Mouse (Mus musculus): ENCODE measurements around the gene Itga11. TPM values are rescaled to one million over a fixed set of nuclear protein-coding genes. Genes with fewer than 3 reads are reported as not detected.

Itga11 gene
- total and polyA plus RNA-seq, 2 experiments from 2014 or later, result 0.50 to 2.1 TPM

DNA sequence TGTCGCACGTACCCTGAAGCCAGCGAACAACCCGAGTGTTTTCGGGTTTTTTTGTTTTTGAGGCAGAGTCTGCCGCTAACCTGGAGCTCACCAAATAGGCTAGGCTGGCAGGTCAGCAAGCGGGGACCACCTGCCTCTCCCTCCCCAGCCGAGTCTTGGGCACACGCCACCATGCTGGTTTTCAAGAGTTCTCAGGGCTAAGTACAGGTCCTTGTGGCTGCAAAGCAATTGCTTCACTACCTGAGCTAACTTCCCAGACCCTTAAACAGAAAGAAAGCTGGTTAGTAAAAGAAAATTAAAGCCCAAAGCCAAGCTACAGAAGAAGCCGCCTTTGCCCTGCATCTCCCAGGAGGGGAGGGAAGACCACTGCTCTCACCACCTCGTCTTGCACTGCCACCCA is 72.8 kb downstream of the Itga11 start:
- H3K36me3 ChIP-seq (ENCODE audit: insufficient read depth, low read length), result no peaks in the 10 kb centered on the region
- no peaks in the 10 kb centered on the region for H3K4me1 ChIP-seq (ENCODE audit: insufficient read depth, low read length)
- TF ChIP-seq CTCF (IDR thresholded peaks at IDR 0.05; ENCODE audit: low read depth), result no peak
- DNase-seq (ENCODE audit: low spot score), result no peak
- no peaks in the 10 kb centered on the region for H3K9me3 ChIP-seq (ENCODE audit: low read length)
- 90% methylated on average over 11 of the region's 11 CpGs for WGBS
- no peak overlapping the region for H3K27ac ChIP-seq
- H3K27me3 ChIP-seq (ENCODE audit: insufficient read depth, low read length), result no peaks in the 10 kb centered on the region
- H3K4me2 ChIP-seq (ENCODE audit: low read depth, low read length), result no peak overlapping the region
- no peak for ATAC-seq
- H3K9ac ChIP-seq (replicated peaks; ENCODE audit: low read length), result no peak overlapping the region
- no peak overlapping the region for H3K4me3 ChIP-seq (ENCODE audit: low read length)

DNA sequence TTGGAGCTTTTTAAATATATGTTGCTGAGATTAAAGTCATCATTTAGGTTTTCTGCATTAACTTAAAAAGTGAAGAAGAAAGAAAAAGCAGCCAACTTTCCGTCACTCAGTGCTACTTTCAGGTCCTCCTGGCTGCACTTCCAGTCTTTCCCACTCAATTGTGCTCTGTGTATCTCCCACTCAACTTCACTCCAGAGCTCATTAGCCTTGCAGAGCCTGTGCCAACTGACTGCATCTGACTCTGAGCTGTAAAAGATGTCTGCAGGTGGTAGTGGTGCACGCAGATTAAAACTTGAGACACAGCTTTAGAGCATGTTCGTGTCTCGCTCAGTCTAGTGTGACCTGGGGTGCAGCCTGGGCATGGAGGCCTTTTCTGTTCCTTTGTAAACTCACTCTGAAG is 80.7 kb downstream of the Itga11 start:
- Histone ChIP-seq H3K4me3 (ENCODE audit: low read length) (no peak overlapping the region), H3K27ac (no peak overlapping the region), H3K36me3 (ENCODE audit: insufficient read depth, low read length) (no peaks in the 10 kb centered on the region), H3K9me3 (ENCODE audit: low read length) (no peaks in the 10 kb centered on the region), H3K4me2 (ENCODE audit: low read depth, low read length) (no peak overlapping the region), H3K9ac (replicated peaks; ENCODE audit: low read length) (no peak overlapping the region), H3K4me1 (ENCODE audit: insufficient read depth, low read length) (no peaks in the 10 kb centered on the region), H3K27me3 (ENCODE audit: insufficient read depth, low read length) (no peaks in the 10 kb centered on the region)
- no peak for TF ChIP-seq CTCF (IDR thresholded peaks at IDR 0.05; ENCODE audit: low read depth)
- no peak for DNase-seq (ENCODE audit: low spot score)
- WGBS, result 38% methylated on average over 4 of the region's 4 CpGs
- ATAC-seq, result no peak

DNA sequence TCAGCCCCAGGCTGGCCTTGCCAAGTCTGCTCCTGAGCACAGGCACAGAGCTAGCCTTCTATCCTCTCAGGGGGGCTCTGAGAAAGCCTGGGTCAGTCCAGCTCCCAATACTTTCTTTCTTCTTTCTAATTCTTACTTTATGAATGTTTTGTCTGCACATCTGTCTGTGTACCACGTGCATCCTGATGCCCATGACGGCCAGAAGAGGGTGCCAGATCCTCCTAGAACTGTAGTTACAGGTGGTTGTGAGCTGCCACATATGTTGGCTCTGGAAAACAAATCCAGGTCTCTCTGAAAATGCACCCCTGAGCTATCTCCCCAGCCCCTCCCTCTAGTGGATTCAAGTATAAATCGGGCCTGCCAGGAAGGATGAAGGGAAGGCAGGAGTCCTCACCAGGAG is 82.0 kb downstream of the Itga11 start:
- no peak overlapping the region for H3K4me2 ChIP-seq (ENCODE audit: low read depth, low read length)
- H3K27ac ChIP-seq, result no peak overlapping the region
- peak; percentile 22 for DNase-seq (ENCODE audit: low spot score)
- H3K9ac ChIP-seq (replicated peaks; ENCODE audit: low read length), result no peak overlapping the region
- H3K9me3 ChIP-seq (ENCODE audit: low read length), result no peaks in the 10 kb centered on the region
- TF ChIP-seq CTCF (IDR thresholded peaks at IDR 0.05; ENCODE audit: low read depth), result peak; percentile 53
- no peaks in the 10 kb centered on the region for H3K27me3 ChIP-seq (ENCODE audit: insufficient read depth, low read length)
- WGBS, result 58% methylated on average over 3 of the region's 3 CpGs
- H3K4me1 ChIP-seq (ENCODE audit: insufficient read depth, low read length), result no peaks in the 10 kb centered on the region
- no peaks in the 10 kb centered on the region for H3K36me3 ChIP-seq (ENCODE audit: insufficient read depth, low read length)
- H3K4me3 ChIP-seq (ENCODE audit: low read length), result no peak overlapping the region
- no peak for ATAC-seq

DNA sequence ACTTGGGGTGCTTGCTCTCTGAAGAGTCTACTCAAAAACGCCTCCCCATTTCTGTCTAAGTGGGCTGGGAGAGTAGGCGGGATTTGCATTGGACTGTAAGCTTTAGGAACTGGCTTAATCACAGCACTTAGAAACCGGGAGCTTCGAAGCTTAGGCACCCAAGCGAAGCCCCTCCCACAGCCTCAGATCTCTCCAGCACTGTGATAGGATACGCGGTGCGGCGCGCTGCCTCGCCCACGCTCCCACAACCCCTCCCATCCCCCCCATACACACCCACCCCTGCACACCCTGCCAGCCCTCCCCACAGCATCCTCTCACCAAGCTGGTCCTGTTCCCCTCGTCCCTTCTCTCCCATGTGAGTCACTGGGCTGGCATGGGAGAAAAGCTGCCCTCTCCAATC is 85.9 kb downstream of the Itga11 start:
- no peak for TF ChIP-seq CTCF (IDR thresholded peaks at IDR 0.05; ENCODE audit: low read depth)
- Histone ChIP-seq H3K4me1 (ENCODE audit: insufficient read depth, low read length) (no peaks in the 10 kb centered on the region), H3K27me3 (ENCODE audit: insufficient read depth, low read length) (no peaks in the 10 kb centered on the region), H3K9ac (replicated peaks; ENCODE audit: low read length) (no peak overlapping the region), H3K4me3 (ENCODE audit: low read length) (no peak overlapping the region), H3K4me2 (ENCODE audit: low read depth, low read length) (peak overlapping the region; percentile 22; the same call in 1 of the 2 replicates), H3K9me3 (ENCODE audit: low read length) (no peaks in the 10 kb centered on the region), H3K36me3 (ENCODE audit: insufficient read depth, low read length) (no peaks in the 10 kb centered on the region), H3K27ac (no peak overlapping the region)
- DNase-seq (ENCODE audit: low spot score) (no peak), ATAC-seq (peak; percentile 40; the same call in 1 of the 2 replicates)
- WGBS, result 19% methylated on average over 13 of the region's 13 CpGs

DNA sequence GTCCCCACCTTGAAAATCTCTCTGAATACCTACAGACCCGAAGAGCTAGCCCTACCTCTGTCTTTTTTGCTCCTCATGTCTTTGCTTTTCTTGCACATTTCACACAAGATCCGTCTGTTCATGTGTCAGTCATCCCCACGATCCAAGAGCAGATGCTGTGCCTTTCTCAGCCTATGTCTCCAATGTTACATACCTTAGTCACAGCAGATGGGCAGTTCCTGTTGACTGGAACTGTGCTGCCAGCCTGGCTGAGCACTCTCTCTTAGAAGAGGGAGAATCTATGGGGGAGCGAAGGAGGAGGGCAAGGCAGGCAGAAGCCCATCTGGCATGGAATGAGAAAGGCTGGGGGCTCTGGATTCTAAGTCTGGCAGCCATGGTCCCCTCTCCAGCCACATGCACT is 87.7 kb downstream of the Itga11 start:
- no peak for DNase-seq (ENCODE audit: low spot score)
- no peak overlapping the region for H3K4me2 ChIP-seq (ENCODE audit: low read depth, low read length)
- H3K36me3 ChIP-seq (ENCODE audit: insufficient read depth, low read length), result no peaks in the 10 kb centered on the region
- WGBS, result 57% methylated on average over 4 of the region's 4 CpGs
- peak overlapping the region; percentile 36; the same call in 1 of the 2 replicates for H3K27ac ChIP-seq
- no peak overlapping the region for H3K4me3 ChIP-seq (ENCODE audit: low read length)
- TF ChIP-seq CTCF (IDR thresholded peaks at IDR 0.05; ENCODE audit: low read depth), result no peak
- no peaks in the 10 kb centered on the region for H3K27me3 ChIP-seq (ENCODE audit: insufficient read depth, low read length)
- no peaks in the 10 kb centered on the region for H3K9me3 ChIP-seq (ENCODE audit: low read length)
- ATAC-seq, result no peak
- no peak overlapping the region for H3K9ac ChIP-seq (replicated peaks; ENCODE audit: low read length)
- H3K4me1 ChIP-seq (ENCODE audit: insufficient read depth, low read length), result no peaks in the 10 kb centered on the region

DNA sequence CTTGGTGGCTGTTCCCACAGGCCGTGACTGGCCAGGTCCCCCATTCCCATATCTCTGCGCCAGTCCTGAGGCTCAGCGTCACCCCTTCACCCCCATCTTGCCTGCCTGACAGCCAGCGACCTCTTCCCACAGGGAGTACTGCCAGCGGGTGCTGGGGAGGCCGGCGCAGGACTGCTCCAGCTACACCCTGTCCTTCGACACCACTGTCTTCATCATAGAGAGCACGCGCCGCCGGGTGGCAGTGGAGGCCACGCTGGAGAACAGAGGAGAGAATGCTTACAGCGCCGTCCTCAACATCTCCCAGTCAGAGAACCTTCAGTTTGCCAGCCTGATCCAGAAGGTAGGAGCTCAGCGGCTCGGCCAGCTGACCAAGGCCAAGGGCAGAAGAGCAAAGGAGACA is 89.8 kb downstream of the Itga11 start:
- Histone ChIP-seq H3K4me3 (ENCODE audit: low read length) (no peak overlapping the region), H3K4me1 (ENCODE audit: insufficient read depth, low read length) (no peaks in the 10 kb centered on the region), H3K27ac (no peak overlapping the region), H3K36me3 (ENCODE audit: insufficient read depth, low read length) (no peaks in the 10 kb centered on the region), H3K9ac (replicated peaks; ENCODE audit: low read length) (no peak overlapping the region), H3K9me3 (ENCODE audit: low read length) (no peaks in the 10 kb centered on the region), H3K4me2 (ENCODE audit: low read depth, low read length) (no peak overlapping the region), H3K27me3 (ENCODE audit: insufficient read depth, low read length) (no peaks in the 10 kb centered on the region)
- TF ChIP-seq CTCF (IDR thresholded peaks at IDR 0.05; ENCODE audit: low read depth), result peak; percentile 31
- DNase-seq (ENCODE audit: low spot score) (no peak), ATAC-seq (no peak)
- WGBS, result 76% methylated on average over 17 of the region's 17 CpGs

DNA sequence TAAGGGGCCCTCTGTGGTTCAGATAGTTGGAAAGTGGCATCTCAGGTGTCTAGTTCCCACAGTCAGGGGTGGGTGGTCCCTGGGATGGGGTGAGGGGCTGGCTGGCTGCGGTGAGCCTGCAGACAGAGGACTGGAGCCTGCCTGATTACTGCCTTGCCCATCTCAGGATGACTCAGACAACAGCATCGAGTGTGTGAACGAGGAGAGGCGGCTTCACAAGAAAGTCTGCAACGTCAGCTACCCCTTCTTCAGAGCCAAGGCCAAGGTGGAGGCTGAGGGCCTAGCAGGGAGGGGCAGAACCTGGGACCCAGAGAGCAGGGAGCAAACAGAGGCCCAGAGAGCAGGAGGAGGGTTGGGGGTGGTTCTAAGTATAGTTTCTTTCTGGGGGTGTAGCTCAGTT is 90.7 kb downstream of the Itga11 start:
- Histone ChIP-seq H3K9me3 (ENCODE audit: low read length) (no peaks in the 10 kb centered on the region), H3K4me2 (ENCODE audit: low read depth, low read length) (no peak overlapping the region), H3K4me3 (ENCODE audit: low read length) (no peak overlapping the region), H3K9ac (replicated peaks; ENCODE audit: low read length) (no peak overlapping the region), H3K4me1 (ENCODE audit: insufficient read depth, low read length) (no peaks in the 10 kb centered on the region), H3K27ac (no peak overlapping the region), H3K36me3 (ENCODE audit: insufficient read depth, low read length) (no peaks in the 10 kb centered on the region), H3K27me3 (ENCODE audit: insufficient read depth, low read length) (no peaks in the 10 kb centered on the region)
- no peak for TF ChIP-seq CTCF (IDR thresholded peaks at IDR 0.05; ENCODE audit: low read depth)
- DNase-seq (ENCODE audit: low spot score) (no peak), ATAC-seq (no peak)
- WGBS, result 84% methylated on average over 5 of the region's 5 CpGs

Measured in hindbrain, postnatal 0 days (tissue).